Mouse (Mus musculus) forebrain, postnatal 0 days (tissue): ENCODE measurements around the gene Colq. TPM values are rescaled to one million over a fixed set of nuclear protein-coding genes. Genes with fewer than 3 reads are reported as not detected.

Experiments
- ATAC-seq: fragments of 200-750 bp; cut with Nextera tagmentation; 2 replicates; pipeline ENCODE4 v1.8.0; 2017; ENCODE audit warnings: mild to moderate bottlenecking, moderate library complexity
- DNase-seq: peaks from one replicate; pipeline ENCODE4 v3.0.0-alpha.2; 2015
- H3K27ac ChIP-seq: fragments of 300-500 bp; sonication (generic); 2 replicates; pipeline ENCODE4 v1.5.1; 2014; ENCODE audit warnings: low read depth, mild to moderate bottlenecking, antibody characterized with exemption, low read length, moderate library complexity, mixed read lengths
- H3K27me3 ChIP-seq: fragments of 300-500 bp; sonication (generic); 2 replicates; pipeline ENCODE4 v1.6.1; 2014; ENCODE audit warnings: mild to moderate bottlenecking, low read length, mixed read lengths; ENCODE audit not compliant: insufficient read depth
- H3K36me3 ChIP-seq: fragments of 300-500 bp; sonication (generic); 2 replicates; pipeline ENCODE4 v1.6.1; 2014; ENCODE audit warnings: mild to moderate bottlenecking, moderate library complexity; ENCODE audit not compliant: insufficient read depth
- H3K4me1 ChIP-seq: fragments of 300-500 bp; sonication (generic); 2 replicates; pipeline ENCODE4 v1.6.1; 2014; ENCODE audit warnings: antibody characterized with exemption; ENCODE audit not compliant: insufficient read depth
- H3K4me2 ChIP-seq: fragments of 300-500 bp; sonication (generic); 2 replicates; pipeline ENCODE4 v1.6.1; 2014; ENCODE audit warnings: low read depth, mild to moderate bottlenecking, moderate library complexity
- H3K4me3 ChIP-seq: fragments of 300-500 bp; sonication (generic); 2 replicates; pipeline ENCODE4 v1.5.1; 2014; ENCODE audit warnings: low read depth, low read length, mixed read lengths
- H3K9ac ChIP-seq: fragments of 300-500 bp; sonication (generic); 2 replicates; pipeline ENCODE4 v1.6.1; 2014; ENCODE audit warnings: mild to moderate bottlenecking
- H3K9me3 ChIP-seq: fragments of 300-500 bp; sonication (generic); 2 replicates; pipeline ENCODE4 v1.6.1; 2016; ENCODE audit warnings: low read length
- CTCF ChIP-seq: sonication (generic); IDR thresholded peaks from 2 replicates; pipeline ENCODE4 v1.5.1; 2016; ENCODE audit warnings: antibody characterized with exemption, control low read depth, low read depth
- WGBS: fragments of 180-500 bp; shearing (Covaris S2); extraction: QIAGEN DNeasy Blood & Tissue Kit; methylation state at CpG from one replicate; pipeline ENCODE4 v1.1.7; 2014; 5-methylcytosine and 5-hydroxymethylcytosine counted together
- polyA plus RNA-seq: library from polyadenylated mRNA; unstranded; fragments of >200 nt; fragmentation: Nextera tagmentation; extraction: Ambion mirVana; gene quantifications from 2 replicates; pipeline ENCODE4 v1.2.1, GENCODE M21; 2015
- total RNA-seq: library from RNA; depleted of rRNA; stranded (reverse); fragments of >200 nt; gene quantifications from 2 replicates; pipeline ENCODE4 v1.2.3, GENCODE M21; 2014

Gene Colq
- total and polyA plus RNA-seq, 2 experiments from 2014 or later, result 0.13 to 0.43 TPM

DNA sequence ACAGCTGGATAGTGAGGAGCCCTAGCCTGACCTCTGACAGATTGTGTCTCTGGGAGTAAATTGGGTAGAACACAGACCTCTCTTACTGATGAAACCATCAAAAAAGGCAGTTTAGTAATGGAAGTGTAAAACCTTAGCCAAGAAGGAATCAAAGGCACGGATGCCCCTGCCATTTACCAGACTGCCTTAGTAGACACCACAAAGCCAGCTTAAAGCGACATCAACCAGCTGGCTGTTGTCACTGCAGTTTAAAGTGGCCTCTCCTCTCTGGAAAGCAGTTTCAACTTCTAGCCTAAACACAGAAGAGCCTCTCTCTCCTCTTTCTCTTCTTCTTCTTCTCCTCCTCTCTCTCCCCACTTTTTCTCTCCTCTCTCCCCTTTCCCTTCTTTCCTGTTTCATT lies 69.8 kb downstream of the Colq start:
- whole genome bisulfite sequencing, result 69% methylated on average over 2 of the region's 2 CpGs
- Histone ChIP-seq H3K36me3 (no peaks in the 10 kb centered on the region), H3K4me3 (no peak overlapping the region), H3K9ac (no peak overlapping the region), H3K27me3 (no peaks in the 10 kb centered on the region), H3K4me1 (no peaks in the 10 kb centered on the region), H3K27ac (no peak overlapping the region), H3K4me2 (no peak overlapping the region), H3K9me3 (no peaks in the 10 kb centered on the region)
- TF ChIP-seq CTCF, result no peak
- DNase-seq, result no peak
- ATAC-seq, result no peak

DNA sequence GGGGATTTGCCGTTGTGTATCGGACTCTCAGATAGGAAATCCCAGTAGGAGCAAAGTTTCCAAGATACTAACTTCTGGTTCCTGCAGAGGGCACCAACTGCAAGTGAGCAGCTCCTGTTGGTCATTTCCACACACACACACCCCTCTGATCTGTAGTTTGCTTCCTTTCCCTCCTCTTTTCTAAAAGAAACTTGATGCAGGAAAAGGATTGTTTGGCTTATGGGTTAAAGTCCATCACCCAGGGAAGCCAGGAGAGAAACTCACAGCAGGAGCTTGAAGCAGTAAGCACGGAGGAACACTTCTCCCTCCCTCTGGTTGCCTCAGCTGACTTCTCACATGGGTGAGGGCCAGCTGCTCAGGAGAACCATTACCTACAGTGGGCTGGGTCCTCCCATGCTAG lies 72.0 kb downstream of the Colq start:
- ATAC-seq (no peak), DNase-seq (peak; percentile 8)
- no peaks in the 10 kb centered on the region for H3K27me3 ChIP-seq
- H3K4me3 ChIP-seq, result no peak overlapping the region
- H3K4me1 ChIP-seq, result no peaks in the 10 kb centered on the region
- peak; percentile 56 for TF ChIP-seq CTCF
- no peak overlapping the region for H3K9ac ChIP-seq
- no peak overlapping the region for H3K27ac ChIP-seq
- no peaks in the 10 kb centered on the region for H3K36me3 ChIP-seq
- H3K4me2 ChIP-seq, result no peak overlapping the region
- H3K9me3 ChIP-seq, result no peaks in the 10 kb centered on the region
- 64% methylated on average over 3 of the region's 3 CpGs for WGBS

DNA sequence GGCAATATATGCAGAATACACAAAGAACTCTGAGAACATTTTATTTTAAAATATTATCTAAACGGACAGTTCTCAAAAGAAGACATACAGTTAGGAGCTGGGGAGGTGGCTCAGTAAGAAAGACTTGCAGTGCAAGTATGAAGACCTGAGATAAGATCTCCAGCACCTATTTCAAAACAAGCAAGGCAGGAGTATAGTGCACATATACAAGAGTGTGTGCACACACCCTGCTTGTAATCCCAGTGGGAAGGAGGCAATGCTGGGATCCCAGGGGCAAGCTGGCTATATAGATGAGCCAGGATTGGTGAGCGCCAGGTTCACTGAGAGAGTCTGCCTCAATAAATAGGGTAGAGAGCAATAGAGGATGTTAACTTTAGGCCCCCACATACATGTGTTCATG lies 75.2 kb downstream of the Colq start:
- Histone ChIP-seq H3K4me3 (no peak overlapping the region), H3K27ac (no peak overlapping the region), H3K27me3 (no peaks in the 10 kb centered on the region), H3K4me2 (no peak overlapping the region), H3K36me3 (no peaks in the 10 kb centered on the region), H3K9ac (no peak overlapping the region), H3K4me1 (no peaks in the 10 kb centered on the region), H3K9me3 (no peaks in the 10 kb centered on the region)
- TF ChIP-seq CTCF, result no peak
- no peak for DNase-seq
- 93% methylated on average over 2 of the region's 2 CpGs for WGBS
- ATAC-seq, result no peak

DNA sequence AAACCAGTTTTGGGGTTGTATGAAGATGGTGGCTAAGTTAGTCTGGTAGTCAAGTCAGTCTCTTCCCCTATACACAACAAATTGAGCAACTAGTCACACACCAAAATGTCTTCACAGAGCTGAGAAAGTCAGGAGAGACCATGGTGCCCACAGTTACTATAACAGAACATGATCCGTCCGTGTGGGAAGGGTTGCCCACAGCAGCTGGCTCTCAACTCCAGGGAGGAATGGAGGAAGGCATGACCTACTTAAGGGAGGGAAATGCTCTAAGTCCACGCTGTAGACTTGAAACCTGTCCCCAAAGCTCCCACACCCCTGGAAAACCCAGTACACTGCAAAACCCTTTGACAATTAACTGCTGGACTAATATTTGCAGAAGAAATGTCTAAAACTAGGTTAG lies 80.8 kb downstream of the Colq start:
- WGBS, result 97% methylated on average over 3 of the region's 3 CpGs
- no peak overlapping the region for H3K9ac ChIP-seq
- H3K4me1 ChIP-seq, result no peaks in the 10 kb centered on the region
- ATAC-seq (no peak), DNase-seq (no peak)
- no peaks in the 10 kb centered on the region for H3K9me3 ChIP-seq
- TF ChIP-seq CTCF, result no peak
- H3K27ac ChIP-seq, result no peak overlapping the region
- no peak overlapping the region for H3K4me3 ChIP-seq
- no peaks in the 10 kb centered on the region for H3K27me3 ChIP-seq
- no peak overlapping the region for H3K4me2 ChIP-seq
- H3K36me3 ChIP-seq, result peaks cover 41% of the 10 kb centered on the region

DNA sequence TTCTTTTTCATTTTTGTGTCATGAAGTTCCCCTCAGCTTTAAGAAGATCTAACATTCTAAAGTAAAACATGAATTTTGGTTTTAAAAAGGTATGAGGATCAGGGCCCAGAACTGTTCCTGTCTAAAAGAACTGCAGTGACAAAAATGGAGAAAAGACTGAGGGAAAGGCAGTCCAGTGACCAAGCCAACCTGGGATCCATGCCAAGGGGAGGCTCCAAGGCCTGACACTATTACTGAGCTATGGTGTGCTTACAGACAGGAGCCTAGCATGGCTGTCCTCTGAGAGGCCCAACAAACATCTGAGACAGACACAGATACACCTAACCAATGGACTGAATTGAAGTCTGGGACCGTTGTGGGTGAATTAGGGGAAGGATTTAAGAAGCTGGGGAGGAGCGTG lies 81.2 kb downstream of the Colq start:
- Histone ChIP-seq H3K27ac (no peak overlapping the region), H3K27me3 (no peaks in the 10 kb centered on the region), H3K9ac (no peak overlapping the region), H3K36me3 (peaks cover 45% of the 10 kb centered on the region), H3K9me3 (no peaks in the 10 kb centered on the region), H3K4me2 (no peak overlapping the region), H3K4me3 (no peak overlapping the region), H3K4me1 (no peaks in the 10 kb centered on the region)
- DNase-seq, result no peak
- ATAC-seq, result no peak
- no peak for TF ChIP-seq CTCF
- WGBS, result 91% methylated on average over 2 of the region's 2 CpGs

DNA sequence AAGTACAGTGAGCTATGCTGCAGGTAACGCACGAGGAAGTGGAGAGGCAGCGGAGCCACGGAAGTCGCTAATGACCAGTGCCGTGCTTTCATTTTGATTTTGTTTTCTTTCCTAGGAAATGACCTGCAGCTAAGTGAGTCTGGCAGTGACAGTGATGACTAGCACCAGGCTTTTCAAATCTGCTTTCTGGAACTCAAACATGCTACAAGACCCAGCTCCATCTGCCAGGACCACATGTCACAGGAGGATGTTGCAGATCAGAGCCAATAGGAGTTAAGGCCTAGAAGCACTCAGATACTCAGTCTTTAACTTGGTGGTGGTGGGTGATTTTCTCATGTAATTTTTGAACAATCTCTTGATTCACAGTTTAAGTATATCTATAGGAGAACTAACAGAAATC lies 84.7 kb downstream of the Colq start:
- DNase-seq (peak; percentile 59), ATAC-seq (peak; percentile 66)
- 84% methylated on average over 6 of the region's 6 CpGs for WGBS
- H3K4me1 ChIP-seq, result no peaks in the 10 kb centered on the region
- TF ChIP-seq CTCF, result no peak
- H3K4me3 ChIP-seq, result no peak overlapping the region
- H3K27me3 ChIP-seq, result no peaks in the 10 kb centered on the region
- no peaks in the 10 kb centered on the region for H3K9me3 ChIP-seq
- H3K27ac ChIP-seq, result no peak overlapping the region
- H3K36me3 ChIP-seq, result peaks cover 77% of the 10 kb centered on the region
- no peak overlapping the region for H3K4me2 ChIP-seq
- H3K9ac ChIP-seq, result no peak overlapping the region

DNA sequence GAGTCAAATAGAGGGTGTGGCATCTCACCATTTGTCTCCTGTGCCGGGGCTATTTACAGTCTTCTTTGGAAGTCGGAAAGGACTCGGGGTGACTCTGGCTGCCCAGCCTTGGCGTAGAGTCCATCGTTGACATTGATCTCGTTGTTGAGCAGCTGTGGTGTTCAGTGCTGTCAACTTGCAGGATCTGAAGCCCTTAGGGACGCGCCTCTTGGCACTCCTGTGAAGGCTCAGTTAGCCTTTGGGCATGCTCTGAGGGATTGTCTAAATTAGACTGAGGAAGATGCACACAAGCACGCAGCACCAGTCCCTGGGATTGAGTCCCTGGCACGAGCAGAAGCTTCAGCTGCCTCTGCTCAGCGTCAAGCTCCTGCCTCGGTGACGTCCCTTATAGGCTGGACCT lies 87.7 kb downstream of the Colq start:
- no peak overlapping the region for H3K4me3 ChIP-seq
- WGBS, result 91% methylated on average over 13 of the region's 13 CpGs
- H3K9ac ChIP-seq, result no peak overlapping the region
- no peak overlapping the region for H3K4me2 ChIP-seq
- no peak for TF ChIP-seq CTCF
- ATAC-seq (no peak), DNase-seq (no peak)
- H3K9me3 ChIP-seq, result no peaks in the 10 kb centered on the region
- H3K36me3 ChIP-seq, result peaks cover 74% of the 10 kb centered on the region
- H3K4me1 ChIP-seq, result no peaks in the 10 kb centered on the region
- H3K27me3 ChIP-seq, result no peaks in the 10 kb centered on the region
- no peak overlapping the region for H3K27ac ChIP-seq

DNA sequence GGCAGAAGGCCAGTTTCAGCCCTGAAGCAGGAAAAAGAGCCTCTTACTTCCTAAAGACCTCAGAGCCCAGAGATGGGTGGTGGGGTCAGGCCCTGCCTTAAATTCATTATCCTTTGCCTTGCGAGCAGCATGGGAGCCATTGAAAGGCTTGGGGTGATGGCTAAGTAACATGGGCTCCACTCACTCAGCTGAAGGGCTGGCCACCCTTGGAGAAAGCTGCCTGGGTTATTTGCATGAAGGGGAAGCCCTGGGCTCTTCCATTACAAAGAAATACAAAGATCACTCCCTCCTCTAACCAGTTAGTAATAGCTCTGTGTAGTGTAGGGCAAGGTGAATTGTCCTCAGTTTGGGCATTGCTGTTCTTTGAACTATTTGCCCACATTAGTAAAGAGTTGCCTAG lies 91.6 kb downstream of the Colq start:
- WGBS, result 89% methylated on average over 1 of the region's 1 CpGs
- Histone ChIP-seq H3K9ac (no peak overlapping the region), H3K4me2 (no peak overlapping the region), H3K27me3 (no peaks in the 10 kb centered on the region), H3K4me1 (peaks cover 6% of the 10 kb centered on the region; the same call in 1 of the 2 replicates), H3K27ac (no peak overlapping the region), H3K36me3 (peaks cover 45% of the 10 kb centered on the region), H3K4me3 (no peak overlapping the region), H3K9me3 (no peaks in the 10 kb centered on the region)
- no peak for TF ChIP-seq CTCF
- DNase-seq (no peak), ATAC-seq (no peak)
